Mouse (Mus musculus): ENCODE measurements around the gene Alg12.

The Alg12 gene

DNA sequence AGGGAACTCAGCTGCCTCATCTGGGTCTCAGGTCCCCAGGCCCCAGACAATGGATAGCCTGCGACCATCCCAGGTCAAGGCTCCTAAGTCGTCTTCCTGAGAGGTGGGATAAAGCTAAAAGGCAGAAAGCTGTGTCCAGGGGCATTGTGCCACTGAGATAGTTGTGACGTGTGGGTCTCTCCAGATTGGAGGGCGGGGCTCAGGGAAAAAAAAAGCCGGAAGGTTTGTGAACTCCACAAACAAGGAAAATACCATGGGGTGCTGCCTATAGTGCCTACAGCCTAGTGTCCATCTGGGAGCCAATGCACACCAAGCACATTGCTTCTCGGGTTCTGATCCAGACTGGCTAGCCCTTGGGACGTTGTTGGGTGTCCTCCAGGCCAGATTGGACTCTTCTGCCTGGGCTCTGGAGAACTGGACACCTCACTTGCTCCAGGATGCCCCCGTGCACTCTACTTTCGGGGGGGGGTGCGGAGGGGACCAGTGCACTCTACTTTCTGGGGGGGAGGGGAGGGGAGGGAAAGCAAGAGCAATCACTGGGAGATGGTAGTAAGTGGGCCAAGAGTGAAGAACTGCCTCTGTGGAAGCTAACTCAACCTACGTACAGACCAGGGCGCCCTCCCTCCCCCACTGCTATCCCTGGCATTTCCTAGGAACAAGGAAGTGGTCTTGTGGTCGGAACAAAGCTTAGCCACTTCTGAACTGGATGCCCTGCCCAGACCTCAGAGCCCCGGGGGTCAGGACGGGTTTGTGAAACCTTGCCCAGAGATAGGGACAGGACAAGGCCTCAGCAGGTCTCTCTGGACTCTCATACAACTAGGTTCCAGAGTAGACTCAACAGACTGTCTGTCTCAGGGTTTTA is 36.1 kb upstream of the Alg12 start:
- no peak for DNase-seq (ENCODE audit: low read depth, low spot score)

DNA sequence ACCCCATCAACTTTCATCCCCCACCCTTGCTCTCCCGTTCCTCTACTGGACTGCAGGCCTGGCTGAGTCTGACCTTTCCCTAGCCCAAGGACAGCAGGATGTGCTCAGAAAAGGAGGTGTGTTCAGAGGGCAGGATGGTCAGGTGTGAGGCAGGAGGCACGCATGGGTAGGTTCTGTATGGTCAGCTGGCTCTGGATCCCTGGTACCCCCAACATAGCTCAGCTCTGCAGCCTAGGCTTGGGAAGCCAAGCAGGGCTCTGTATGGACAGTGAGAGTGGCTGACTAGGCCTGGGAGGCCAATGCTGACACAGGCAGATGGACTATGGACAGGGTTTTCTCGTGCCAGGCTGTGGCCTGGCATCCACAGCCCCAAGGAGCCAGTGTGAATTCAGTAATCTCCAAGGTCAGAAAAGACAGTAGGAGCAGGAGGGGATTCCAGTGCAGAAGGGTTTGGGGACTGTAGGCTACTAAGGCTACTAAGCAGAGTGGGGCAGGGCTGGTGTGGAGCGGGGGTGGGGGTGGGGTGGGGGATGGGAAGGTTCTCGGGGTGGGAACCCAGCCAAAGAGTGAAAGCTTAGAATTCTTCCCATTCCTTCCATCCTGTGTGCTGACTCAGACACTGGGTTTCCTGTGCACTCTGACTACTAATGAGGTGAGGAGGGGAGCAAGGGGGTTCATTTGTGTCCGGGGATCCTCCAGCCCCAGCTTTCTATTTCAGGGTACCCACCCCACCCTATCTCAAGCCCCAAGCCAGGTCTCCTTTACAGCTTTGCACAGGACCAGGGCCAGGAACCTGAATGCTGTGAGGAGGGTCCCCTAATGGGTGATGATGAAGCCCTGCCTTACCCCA is 35.2 kb upstream of the Alg12 start:
- no peak for DNase-seq (ENCODE audit: low read depth, low spot score)

DNA sequence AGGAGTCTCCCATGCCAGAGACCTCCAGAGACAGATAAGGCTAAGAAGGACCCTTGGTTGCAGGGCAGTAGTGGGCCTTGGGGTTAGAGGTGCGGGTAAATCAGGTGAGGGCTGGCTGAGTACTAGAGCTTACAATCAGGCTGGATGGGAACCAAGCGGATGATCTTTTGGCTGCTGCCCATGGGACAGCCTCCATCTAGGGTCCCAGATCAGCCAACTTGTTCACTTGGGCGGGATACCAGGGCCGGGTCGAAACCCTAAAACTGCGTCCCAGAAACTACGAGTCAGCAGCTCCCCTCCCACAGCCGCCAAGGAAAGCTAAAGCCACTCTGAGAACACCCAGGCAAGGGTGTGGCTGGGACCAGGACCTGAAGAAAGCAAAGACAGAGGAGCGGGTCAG is 34.0 kb upstream of the Alg12 start:
- no peak for DNase-seq (ENCODE audit: low read depth, low spot score)

DNA sequence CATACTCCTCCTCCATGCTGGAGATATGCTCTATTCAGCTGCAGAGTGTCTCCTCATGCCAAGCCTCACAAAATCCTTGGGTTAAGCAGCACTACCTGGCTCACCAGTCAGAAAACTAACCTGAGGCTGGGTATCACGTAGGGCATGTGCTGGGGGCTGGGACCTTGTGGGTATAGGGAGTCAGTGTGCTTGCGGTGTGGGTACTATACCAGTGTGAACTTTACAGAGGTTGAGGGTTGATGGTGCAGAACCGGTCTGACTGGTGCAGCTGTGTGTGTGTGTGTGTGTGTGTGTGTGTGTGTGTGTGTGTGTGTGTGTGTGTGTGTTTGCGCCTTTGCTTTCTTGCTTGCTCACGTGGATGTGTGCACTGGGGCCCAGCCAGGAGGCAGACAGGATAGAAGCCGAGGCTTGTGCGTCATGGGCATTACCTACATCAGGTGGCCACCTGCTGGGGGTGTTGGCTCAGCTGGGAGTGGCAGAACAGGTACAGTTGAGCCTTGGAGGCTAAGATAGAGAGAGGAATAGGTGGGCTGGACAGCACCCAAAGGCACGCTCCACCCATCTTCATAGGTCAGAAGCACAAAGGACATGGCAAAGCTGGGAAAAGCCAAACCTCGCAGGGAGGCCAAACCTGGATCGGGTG is 32.5 kb upstream of the Alg12 start:
- DNase-seq (ENCODE audit: low read depth, low spot score): no peak

DNA sequence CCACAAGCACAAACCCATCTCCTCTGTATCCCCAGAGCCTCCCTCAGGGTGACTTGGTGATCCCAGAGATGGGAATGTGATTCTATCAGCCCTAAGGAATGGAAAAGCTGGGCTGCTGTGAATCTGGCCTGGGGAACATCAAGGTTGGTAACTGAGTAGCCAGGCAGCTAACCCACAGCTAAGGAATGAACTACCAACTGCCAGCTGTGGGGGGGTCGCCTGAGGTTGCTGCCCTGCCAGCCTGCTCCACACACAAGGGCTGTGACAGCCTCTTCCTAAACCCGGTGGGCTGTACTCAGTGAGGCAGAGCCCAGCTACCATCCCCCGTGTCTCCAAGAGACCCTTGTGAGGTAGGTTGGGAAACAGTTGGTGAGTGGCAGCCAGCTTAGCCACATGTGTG is 32.0 kb upstream of the Alg12 start:
- DNase-seq (ENCODE audit: low read depth, low spot score): no peak

DNA sequence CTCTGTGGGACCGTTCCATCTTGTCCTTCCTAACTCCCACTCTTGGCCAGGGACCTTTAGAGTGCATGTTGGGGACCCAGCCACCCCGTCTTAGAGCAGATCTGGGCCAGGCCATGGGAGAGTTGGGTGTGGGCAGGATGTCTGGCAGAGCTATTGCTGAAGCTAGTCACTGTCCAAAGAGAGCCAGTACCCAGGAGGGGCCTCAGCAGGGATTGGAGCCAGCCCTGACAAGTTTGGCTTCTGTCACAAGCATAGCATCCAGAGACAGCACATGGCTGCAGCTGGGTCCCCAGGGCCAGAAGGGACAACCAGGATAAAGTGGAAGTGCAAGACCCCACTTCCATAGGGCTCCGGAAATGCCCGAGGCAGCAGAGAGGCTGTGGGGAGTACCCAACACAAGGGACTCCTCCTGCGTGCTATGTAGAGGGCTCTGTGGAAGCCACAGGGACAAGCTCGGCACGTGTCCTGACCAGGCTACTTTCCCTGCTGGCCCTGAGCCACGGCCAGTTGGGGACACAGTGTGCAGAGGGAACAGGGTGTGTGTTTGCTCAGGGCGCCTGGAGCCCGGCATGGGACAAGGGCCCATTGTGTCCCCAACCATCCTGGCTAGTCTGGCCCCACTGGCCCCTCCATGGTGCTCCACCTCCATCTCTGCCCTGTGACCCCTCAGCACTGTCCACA is 31.2 kb upstream of the Alg12 start:
- DNase-seq (ENCODE audit: low read depth, low spot score): no peak

DNA sequence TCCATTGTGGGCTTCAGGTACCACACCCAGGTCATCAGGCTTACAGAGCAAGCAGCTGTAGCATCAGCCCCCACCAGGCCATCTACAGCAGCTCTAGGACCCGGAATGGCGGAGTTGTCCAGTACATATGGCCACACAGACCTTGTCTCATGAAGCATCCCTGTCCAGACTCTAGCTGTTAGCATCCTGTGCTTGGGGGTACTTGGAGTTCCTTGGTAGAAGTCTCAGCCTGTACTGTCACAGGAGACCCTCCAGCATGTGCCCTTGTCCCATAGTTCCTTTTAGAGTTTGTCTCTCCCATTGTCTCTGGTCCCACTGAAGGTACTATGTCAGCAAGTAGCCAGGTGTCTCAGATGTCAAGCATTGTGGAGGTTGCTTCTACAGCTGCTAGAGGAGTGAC is 30.5 kb upstream of the Alg12 start:
- DNase-seq (ENCODE audit: low read depth, low spot score): no peak

DNA sequence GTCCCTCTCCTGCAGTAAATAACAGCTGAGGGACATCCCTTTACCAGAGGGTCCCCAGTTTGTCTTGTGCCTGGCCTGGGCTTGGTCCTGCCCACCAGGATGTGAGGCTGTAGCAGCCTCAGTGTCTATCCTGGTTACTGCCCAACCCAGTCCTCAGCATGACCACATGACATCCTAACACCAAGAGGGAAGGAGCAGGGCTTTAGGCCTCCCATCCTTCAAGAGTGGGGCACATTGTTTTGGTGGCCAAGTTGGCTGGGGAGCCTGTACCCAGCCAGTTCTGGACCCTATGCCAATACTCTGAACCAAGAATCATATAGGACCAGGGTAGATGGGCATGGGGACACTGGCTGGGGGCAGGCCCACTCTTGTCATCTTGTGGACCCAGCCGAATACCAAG is 29.5 kb upstream of the Alg12 start:
- DNase-seq (ENCODE audit: low read depth, low spot score): no peak

DNA sequence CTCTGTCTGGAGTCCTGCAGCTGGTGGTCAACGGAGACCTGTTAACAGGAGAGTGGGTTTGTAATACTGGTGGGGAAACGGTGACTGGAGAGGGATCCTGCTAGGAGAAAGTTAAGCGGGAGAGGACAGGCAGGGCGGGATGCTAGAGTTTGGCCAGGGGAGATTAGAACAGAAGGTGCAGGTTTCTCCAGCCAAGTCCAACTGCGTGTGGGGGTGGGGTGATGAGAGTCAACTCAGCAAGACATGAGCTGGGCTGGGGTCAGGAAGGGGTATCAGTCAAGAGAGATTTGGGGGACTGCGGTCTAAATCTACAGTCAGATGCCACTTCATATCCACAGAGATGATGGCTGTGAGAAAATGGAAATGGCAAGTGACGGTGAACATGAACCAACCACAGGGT is 25.8 kb upstream of the Alg12 start:
- no peak for DNase-seq (ENCODE audit: low read depth, low spot score)

DNA sequence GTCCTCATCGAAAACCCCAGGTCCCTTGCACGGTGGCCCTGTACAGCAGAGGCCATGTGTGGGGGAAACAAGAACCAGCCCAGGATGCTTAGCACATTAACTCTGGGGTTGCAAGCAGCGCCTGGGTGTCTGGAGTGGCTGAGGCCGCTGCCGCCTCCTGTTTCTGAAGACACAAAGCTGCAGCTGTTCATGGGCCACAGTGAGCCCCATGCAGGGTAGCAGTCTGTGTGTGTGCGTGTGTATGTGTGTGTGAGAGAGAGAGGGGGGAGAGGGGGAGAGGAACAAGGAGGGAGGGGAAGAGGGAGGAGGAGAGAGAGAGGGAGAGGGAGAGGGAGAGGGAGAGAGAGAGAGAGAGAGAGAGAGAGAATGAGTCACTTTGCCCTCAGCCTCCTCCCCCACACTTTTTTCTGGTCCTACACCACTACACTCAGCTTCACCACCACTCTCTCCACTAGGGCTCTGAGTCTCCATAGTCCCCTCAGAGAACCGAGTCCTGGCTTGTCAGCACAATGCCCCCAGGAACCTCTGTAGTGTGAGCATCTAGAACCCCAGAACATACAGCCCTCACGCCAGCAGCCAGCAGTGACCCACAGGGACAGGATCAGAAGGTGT is 24.5 kb upstream of the Alg12 start:
- DNase-seq (ENCODE audit: low read depth, low spot score): peak; percentile 57

DNA sequence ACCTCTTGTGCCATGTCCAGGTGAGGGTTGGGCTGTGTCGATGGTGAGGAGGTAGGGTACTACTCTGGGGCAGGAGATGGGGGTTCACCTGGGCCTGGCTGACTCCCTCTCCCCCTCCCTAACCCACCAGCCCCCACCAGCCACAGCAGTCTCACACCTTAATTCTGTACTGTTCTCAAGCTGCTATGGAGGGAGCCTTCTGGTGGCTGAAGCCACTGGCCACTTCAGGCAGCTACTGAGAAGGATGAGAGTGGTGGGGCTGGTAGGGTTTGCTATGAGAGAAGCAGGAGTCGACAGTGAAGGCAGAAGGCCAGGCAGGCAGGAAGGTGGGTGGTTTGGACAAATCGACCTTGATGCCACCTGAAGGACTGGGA is 23.2 kb upstream of the Alg12 start:
- DNase-seq (ENCODE audit: low read depth, low spot score): no peak

DNA sequence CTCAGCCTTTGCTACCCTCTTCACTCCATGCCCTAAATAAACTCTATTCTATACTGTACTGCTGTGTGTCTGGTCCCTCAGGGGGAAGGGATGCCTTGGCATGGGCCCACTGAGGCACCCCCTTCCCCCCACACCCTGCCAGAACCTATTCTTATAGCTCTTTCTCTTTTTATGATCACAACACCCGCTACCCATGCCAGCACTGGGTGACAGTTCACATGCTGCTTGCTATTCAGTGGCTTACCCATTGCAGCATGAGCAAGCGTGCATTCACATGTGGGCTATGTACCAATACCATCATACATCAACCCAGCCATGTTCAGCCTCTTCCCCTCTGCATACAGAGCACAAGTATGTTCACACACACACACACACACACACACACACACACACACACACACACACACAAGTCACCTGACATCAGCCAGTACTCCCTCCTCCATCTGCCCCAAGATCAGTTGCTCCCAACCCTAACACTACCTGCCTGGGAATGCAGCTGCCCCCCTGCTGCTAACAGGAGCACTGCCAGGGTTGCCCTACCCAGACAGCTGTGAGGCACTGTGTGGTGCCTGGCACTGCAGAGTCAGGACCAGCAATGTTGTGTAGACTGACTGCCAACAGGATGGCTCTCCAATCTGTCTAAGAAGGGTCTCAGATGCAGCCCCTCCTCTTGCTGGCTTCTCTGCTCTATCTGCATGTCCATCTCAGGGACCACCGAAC is 22.6 kb upstream of the Alg12 start:
- DNase-seq (ENCODE audit: low read depth, low spot score): no peak

DNA sequence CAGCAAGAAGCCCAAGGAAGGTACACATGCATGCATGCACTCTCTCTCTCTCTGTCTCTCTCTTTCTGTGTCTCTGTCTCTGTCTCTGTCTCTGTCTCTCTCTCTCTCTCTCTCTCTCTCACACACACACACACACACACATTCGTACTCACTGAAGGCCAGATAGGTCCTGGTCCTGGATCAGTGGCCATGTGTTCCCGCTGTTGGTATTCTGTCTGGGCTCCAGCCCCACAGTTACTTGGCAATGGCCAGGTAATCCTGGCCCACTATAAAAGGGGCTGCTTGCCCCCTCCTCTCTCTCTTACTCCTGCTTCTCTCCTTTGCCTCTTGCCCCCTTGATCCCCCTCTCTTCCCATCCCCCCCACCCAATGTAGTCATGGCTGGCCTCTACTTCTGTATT is 22.0 kb upstream of the Alg12 start:
- no peak for DNase-seq (ENCODE audit: low read depth, low spot score)

DNA sequence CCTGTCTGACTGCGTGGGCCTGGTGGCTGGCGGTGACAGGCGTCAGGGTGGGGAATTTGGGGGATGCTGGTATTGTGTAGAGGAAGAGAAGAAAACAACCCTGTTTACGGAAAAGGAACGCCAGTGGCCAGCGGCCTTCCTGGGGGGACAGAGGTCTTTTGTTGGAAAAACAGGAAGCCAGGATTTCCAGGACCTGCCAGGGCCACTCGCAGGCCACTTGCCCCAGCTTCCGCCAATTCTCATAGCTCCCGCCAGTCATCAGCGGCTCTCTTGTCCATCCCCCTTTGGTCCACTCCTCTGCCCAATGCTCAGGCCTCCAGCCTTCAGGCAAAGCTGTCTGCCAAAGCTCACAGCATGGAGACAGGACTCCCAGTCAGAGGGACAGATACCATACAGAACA is 21.0 kb upstream of the Alg12 start:
- no peak for DNase-seq (ENCODE audit: low read depth, low spot score)

DNA sequence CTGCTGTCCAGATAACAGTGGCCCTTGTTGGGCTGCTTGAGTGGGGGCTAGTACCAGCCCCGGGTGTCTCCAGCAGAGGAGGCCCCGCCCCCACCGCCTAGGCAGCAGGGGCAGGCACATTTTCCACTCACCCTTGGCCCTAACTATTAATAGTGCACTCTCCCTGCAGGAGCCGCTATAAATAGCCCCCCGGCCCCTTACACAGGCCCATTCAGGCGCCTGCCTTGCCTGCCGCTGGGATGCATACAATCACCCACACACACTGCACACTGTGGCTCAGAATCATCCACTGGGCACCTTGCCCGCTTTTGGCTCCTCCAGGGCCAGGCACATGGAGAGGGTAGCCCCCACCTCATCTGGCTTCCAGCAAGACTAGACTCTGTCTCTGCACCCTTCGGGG is 20.2 kb upstream of the Alg12 start:
- DNase-seq (ENCODE audit: low read depth, low spot score): no peak

DNA sequence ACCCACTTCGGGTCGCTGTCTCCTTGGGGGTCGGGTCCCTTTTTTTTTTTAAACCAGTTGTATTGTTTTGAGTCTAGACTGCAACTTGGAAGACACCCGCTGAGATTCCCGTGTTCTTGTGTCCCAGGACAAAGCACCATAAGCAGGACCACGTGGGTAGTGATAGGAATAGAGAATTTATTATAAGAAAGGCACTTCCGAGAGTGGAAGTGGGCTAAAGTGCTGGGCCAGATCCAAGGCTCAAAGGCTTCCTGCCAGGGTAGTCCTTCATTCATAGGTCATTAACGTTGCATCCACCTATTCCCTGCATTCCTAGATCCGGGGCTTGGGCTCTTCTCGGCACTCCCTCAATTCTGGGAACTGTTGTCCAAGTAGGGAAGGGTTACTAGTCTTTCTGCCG is 18.9 kb upstream of the Alg12 start:
- no peak for DNase-seq (ENCODE audit: low read depth, low spot score)

DNA sequence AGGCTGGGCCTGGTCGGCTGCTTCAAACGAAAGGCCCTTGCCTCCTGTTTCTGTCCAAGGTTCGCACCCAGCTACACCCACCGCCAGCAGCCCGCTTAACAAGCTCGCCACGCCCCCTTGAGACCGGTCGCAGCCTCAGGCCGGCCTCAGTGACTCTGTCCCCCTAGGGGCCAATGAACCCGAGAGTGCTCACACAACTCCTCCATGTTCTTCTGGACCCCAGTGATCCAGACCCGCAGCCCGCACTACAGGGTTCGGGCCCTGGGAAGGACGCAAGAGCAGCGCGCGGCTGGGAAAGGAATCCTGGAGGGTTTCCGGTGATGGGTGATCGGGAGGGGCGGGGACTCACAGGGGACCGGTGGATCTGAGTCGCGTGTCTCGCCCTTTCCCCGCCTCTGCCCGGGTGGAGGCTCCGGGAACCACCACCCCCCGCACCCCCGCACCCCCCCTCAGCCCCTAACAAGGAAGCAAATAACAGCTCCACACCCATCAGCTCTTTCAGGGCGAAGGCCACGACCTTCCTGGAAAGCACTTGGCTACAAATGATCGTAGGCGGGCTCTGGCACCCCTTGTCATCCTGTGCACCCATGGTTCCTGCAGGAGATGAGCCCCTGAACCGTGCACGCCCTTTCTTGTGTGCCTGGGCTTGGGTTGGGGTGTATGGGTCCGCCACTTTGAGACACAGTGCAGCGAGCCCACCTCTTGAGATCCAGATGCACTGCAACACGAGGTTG is 18.2 kb upstream of the Alg12 start:
- peak; percentile 32 for DNase-seq (ENCODE audit: low read depth, low spot score)

DNA sequence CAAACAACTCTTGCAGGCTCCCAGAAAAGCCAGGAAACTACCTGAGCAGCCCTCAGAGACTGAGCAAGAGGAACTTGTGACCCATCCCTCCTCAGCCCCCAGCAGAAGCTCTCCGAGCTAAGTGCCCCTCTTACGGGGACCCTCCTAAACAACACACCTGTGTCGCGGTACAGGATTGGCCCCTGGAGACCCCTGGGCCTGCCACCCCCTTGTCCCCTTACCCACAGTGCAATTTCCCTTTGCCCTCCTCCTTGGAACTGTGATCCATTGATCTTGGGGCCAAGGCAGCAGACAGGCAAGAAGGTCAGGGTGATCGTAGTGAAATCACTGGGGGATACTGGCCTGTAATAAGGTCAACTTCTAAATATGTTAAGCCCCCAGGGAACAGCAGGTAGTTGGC is 17.5 kb upstream of the Alg12 start:
- DNase-seq (ENCODE audit: low read depth, low spot score): no peak

DNA sequence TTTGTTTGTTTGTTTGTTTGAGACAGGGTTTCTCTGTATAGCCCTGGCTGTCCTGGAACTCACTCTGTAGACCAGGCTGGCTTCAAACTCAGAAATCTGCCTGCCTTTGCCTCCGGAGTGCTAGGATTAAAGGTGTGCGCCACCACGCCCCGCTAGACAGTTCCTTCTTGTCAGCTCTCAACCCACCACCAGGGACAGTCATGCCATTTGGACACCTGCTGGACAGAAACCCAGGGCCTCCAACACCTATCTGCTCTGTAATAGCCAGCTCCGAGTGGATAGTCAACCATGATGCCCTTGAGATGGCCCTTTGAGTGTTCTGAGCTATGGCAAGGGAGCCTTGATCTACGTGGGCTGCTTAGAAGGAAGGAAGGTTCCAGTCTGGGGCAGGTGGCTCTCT is 16.9 kb upstream of the Alg12 start:
- DNase-seq (ENCODE audit: low read depth, low spot score): no peak

DNA sequence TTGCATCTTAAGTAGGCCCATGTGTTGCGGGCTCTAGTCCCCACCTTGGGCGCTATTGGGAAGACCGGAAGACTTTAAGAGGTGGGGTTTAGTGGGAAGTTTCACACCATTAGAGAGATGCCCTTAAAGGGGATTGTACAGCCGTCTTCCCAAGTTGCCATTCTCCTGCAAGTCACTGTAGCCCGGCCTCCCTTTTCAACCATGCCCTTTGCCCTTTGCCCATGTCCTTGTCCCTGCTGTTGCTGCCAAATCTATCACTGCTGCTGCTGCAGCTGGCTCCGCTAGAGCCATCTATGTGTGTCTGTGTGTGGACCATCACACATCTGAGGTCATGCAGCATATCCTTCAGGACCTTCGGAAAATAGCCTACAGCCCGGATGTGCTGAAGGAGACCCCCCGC is 13.4 kb upstream of the Alg12 start:
- DNase-seq (ENCODE audit: low read depth, low spot score): no peak

All from forelimb bud, embryonic 11.5 days (tissue).